Mouse (Mus musculus) thymus, adult 2 months (tissue): ENCODE data around the gene Zfp771.

Experiments used
- CTCF ChIP-seq: fragments of 200-500 bp; IDR thresholded peaks from 2 replicates; pipeline ENCODE4 v1.5.1; 2012; ENCODE audit warnings: mild to moderate bottlenecking, control low read depth, low read length, moderate library complexity, borderline replicate concordance; ENCODE audit not compliant: control insufficient read depth, poor library complexity, insufficient read depth; ENCODE audit errors: extremely low read depth
- POLR2A ChIP-seq: fragments of 200-500 bp; IDR thresholded peaks from 2 replicates; pipeline ENCODE4 v1.6.1; 2012; ENCODE audit warnings: mild to moderate bottlenecking, low read length, control low read depth, moderate library complexity; ENCODE audit not compliant: control insufficient read depth, poor library complexity, insufficient read depth; ENCODE audit errors: extremely low read depth

DNA sequence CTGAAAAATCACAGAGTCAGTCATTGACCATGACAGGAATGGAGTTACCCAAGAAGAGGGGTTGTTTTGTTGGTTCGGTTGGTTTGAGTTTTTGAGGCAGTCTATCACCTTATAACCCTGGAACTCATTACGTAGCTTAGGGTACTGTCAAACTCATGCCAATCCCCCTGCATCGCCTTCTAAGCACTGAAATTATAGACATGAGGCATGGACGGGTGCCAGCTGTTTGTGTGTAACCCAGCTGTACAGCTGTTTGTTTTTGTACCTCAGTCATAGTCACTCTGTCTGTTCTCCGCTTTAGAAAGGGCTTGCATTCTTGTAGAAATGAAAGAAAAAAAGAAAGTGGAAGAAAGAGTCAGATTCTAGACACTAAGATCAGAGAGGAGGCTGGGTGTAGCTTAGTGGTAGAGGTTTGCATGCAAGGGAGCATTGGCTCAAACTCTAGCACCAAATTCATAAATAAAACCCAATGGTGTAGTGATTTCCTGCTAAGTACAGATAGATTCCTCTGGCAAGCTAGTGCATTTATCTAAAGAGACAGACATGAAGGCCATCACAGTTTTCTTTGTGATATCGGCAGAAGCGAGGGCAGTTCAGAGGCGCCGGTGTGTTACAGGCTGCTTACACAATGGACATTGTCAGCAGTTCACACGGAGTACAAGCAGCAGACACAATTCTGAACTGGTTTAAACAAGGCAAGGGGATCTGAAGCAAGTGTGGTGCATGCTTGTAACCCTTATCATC, 18.3 kb downstream of the Zfp771 start:
- TF ChIP-seq POLR2A (no peak), CTCF (no peak)
